Mouse (Mus musculus) adrenal gland, adult (tissue): ENCODE data around the gene Thrb.
"Not testable (repeated sequence)": the region's sequence is repeated elsewhere in the genome, so short reads cannot be mapped to it uniquely, and the experiment has no call there.

Experiments
- DNase-seq, 2 experiments: peaks; one replicate each; pipeline ENCODE4 v3.0.0; 2022 to 2023; ENCODE audit warnings: low spot score in 1 of 2; ENCODE audit not compliant: inconsistent age in 2 of 2

Gene Thrb

GRCm38 (mm10) chr14:17922807-17923704 is 263.0 kb downstream of the Thrb start:
- no peak for DNase-seq

DNA sequence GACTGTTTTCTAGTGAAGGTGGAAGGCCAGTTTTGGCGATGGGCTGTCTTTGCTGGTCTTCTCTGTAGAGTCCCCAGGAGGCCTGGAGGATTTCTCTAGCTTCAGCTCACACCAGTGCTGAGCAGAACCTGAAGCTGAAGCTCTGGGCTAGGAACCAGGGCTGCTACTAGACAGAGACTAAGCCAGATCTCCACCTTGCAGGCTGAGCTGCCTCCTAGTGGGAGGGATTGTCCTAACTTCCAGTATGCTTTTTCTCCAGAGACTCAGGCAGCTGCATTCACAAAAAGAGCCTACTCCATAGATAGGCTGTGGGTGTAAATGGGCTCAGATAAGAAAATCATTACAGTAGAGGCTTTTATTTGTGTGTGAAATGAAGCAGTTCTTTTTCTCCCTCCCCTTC is 267.4 kb downstream of the Thrb start:
- DNase-seq = peak; percentile 40 to 80

GRCm38 (mm10) chr14:17929585-17929984 is 269.5 kb downstream of the Thrb start:
- no peak for DNase-seq

DNA sequence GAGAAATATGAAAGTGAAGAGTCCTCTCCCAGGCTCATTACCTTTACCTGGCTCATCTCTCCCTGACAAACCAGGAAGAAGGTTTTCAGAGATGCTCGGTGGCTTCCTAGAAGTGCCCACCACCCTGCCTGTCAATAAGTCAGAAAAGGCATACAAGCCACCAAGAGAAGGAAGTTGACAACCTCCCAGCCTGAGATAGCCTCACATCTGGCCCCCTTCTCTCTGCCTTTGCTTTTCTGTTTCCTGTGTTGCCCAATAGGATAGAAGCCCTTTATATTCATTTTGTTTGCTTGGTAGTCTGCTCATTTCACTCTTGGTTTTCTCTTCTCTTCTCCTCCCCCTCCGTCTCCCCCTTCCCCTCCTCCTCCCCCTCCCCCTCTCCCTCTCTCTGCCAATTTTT is 273.4 kb downstream of the Thrb start:
- DNase-seq = no peak

GRCm38 (mm10) chr14:17934779-17935178 is 274.7 kb downstream of the Thrb start:
- not testable (repeated sequence) for DNase-seq

- DNase-seq = no peak
These were observed 294.0 kb downstream of the Thrb start for GRCm38 (mm10) chr14:17954038-17954437.

DNA sequence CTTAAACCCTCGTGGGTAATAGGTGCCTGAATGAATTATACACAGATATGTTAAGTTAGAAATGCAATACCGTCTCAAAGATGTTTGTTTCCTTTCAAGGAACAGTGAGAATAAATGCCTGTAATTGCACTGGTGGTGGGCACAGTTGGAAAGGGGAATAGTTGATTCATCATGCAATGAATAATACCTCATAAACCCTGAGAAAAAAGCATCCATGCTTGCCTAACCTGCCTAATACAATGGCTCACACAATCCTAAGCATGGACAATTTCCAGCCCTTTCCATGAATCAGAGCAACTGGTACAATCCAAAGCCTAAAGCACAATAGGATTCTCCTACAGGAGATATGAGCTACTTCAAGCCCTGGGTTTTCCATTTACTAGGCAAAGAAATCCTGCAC is 299.8 kb downstream of the Thrb start:
- DNase-seq = no peak

DNA sequence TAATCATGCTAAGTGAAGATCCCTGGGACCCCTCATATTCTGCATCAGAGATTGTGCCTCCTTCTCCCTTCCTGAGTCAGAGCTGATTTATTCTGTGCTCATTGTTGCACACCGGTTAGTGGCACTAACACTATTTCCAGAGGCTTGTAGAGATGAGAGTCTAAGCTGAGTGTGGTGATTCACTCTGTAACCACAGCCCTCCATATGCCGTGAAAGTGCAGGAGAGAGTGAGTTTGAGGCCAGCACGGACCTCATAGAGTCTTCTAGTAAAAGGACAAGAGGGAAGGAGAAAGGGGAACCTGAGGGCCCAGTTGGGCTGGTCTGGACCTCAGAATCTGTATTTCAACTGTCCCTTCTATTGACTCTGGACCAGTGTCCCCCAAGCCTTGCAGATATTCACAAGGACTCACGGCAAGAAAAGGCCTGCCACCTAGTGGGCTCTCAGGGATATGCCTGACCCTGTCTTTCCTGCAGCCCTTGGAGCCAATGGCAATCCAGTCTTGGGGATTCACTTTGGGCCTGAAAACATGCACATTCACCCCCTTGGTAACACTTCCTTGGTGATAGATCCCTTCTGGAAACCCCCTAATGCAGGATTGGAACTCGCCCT is 307.2 kb downstream of the Thrb start:
- DNase-seq = peak; percentile 40 to 76

GRCm38 (mm10) chr14:17972132-17972531 is 312.1 kb downstream of the Thrb start:
- DNase-seq = no peak

DNA sequence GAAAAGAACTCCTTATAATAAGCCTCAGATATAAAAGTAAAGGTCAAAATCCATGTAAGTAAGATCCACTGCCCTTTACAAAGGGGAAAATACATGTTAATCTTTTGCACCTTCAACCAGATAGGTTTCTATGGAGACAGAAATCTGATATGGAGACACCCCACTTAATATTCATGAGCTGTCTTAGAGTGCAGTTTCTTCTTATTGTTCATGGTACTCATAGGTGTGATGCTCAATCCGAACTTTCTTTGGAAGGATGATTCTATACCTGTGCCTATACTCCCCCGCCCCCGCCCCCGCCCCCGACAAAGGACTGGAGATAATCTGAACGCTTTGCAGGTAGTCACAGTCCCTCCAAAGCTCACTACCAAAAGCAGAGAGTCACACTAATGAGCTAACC is 312.6 kb downstream of the Thrb start:
- no peak for DNase-seq

DNA sequence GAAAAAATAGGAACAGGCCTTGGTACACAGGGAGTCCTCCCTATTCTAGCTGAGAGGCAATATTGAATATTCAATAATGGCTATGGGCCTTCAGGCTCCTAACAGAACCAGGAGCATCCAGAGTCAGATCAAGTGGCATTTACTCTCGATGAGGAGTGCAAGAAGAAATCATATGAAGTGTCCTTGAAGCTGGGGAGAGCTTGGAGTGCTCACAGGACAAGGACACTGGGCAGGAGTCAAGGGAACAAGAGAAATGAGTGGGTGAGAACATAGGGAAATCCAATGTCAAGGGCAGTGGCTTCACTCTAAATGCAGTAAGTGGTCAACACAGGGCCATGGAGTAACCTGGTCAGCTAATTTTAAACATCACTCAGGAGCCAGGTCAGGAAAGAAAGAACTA is 315.7 kb downstream of the Thrb start:
- peak; percentile 55 to 59 for DNase-seq

DNA sequence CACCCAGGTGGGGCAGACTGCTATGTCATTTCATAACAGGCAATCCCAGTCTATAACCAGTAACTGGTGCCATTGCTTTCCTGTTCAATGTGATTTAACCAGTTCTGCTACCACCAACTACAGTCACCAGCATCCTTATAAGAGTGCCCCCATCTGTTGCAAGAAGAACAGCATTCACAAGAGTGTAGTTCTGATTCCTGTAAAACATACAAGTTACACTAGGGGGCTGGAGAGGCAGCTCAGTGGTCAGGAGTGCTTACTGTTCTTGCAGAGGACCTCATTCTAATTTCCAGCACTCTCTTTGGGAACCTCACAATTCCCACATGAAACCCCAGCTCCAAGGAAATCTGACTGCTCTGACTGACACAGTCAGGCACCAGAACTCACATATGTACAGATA is 318.2 kb downstream of the Thrb start:
- DNase-seq = no peak

- no peak for DNase-seq
These were observed 321.2 kb downstream of the Thrb start for GRCm38 (mm10) chr14:17981258-17981657.

DNA sequence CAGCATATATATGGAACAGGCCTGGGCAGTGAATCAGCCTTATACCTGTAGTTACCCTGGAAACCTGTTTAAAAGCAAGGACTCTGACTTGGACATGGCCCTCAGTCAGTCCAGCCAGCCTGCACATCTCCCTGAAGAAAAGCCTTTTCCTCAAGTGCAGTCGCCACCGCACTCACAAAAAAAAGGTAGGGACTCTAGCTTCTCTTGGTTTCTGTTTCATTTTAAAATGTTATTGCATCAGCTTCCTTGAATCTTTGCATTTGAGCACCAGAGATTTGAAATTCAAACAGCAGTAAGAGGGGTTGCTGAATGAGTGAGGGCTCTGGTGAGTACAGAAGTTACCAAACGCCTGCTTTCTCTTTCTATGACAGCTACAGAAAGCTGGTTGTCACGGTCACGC is 322.0 kb downstream of the Thrb start:
- DNase-seq = no peak

DNA sequence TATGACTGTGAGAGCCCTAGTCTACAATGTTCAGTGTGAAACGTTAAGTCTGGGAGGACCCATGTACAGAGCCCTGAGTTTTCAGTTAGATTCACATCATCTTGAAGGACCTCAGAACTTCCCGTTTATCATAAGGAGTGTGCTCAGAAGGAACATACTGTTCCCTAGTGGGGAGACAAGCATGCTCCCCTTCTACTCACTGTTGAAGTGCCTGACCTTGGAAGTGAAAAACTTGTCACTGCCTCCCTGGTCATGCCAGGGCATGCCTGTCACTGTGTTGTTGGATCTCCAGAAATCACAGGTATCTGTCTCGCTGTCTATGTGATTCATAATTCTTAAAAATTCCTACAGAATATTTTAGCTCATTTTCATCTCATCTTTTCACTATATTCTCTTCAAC is 323.3 kb downstream of the Thrb start:
- DNase-seq = peak; percentile 54 to 59

- no peak for DNase-seq
These were observed 323.8 kb downstream of the Thrb start for GRCm38 (mm10) chr14:17983839-17984238.

- no peak for DNase-seq
These were observed 328.5 kb downstream of the Thrb start for GRCm38 (mm10) chr14:17988580-17988979.

GRCm38 (mm10) chr14:17989182-17989581 is 329.1 kb downstream of the Thrb start:
- no peak for DNase-seq

- no peak for DNase-seq
These were observed 330.1 kb downstream of the Thrb start for GRCm38 (mm10) chr14:17990186-17990585.

DNA sequence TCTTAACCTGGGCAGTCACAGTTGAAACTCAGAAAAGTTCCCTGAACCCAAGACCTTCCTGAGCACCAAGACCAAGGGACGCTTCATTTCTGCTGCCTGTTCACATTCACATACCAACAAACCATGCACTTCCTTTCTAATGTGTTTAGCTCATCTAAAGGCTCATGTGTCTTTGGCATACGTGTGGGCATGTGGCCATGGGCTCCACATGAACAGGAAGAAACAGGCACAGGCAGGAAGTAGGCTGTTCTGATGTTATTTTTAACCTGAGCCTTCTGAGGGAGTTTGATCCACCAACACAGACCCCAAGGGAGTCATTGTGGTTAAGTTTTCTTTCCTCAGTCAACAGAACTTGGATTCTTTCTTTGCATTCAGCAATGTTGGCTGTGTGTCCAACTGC is 341.8 kb downstream of the Thrb start:
- no peak for DNase-seq

DNA sequence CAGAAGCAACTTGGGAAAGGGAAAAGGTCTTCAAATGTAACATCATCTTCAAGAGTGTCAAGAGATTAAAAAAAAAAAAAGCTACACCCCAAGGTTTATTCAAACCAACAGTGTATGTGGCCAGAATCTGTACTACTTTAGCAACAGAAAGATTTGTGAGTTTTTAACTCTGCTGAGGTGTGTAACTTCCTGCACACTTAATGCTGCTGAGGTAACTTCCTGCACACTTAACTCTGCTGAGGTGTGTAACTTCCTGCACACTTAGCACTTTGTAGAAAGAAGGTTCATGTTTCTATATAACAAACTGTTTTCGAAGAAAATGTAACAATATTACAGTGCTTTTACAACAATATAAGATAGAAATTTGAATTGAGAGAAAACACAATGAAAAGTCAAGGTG is 343.6 kb downstream of the Thrb start:
- DNase-seq = no peak

DNA sequence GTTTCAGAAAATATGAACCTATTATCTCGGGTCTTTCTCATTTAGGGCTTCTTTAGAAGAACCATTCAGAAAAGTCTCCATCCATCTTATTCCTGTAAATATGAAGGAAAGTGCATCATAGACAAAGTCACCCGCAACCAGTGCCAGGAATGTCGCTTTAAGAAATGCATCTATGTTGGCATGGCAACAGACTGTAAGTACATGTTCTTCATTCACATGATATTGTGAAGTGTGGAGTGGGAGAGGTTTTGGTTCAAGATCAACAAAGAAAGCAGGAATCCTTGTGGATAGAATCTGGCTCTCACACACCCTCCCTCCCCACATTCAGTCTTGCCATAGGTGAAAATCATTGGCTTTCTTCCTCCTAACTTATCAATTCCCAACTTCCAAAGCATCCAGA is 348.5 kb downstream of the Thrb start:
- DNase-seq = no peak

GRCm38 (mm10) chr14:18016604-18017003 is 356.5 kb downstream of the Thrb start:
- DNase-seq = no peak
